Mouse (Mus musculus) frontal cortex, postnatal 14 days (tissue): ENCODE results near the gene Lpcat2b.

Source experiments
- DNase-seq, 2 experiments: peaks; one replicate each; pipeline ENCODE4 v3.0.0; 2022; ENCODE audit warnings: low spot score in 2 of 2

Lpcat2b gene

GRCm38 (mm10) chr5:107447977-107448376 lies 16.6 kb downstream of the Lpcat2b start:
- DNase-seq: no peak

GRCm38 (mm10) chr5:107448784-107449183 lies 17.4 kb downstream of the Lpcat2b start:
- no peak for DNase-seq

- DNase-seq: no peak
Observed at GRCm38 (mm10) chr5:107449620-107450019, 18.3 kb downstream of the Lpcat2b start.

GRCm38 (mm10) chr5:107450299-107450698 lies 18.9 kb downstream of the Lpcat2b start:
- no peak for DNase-seq

- DNase-seq: no peak
Observed at GRCm38 (mm10) chr5:107462147-107463076, 31.1 kb downstream of the Lpcat2b start.

GRCm38 (mm10) chr5:107466501-107466900 lies 35.2 kb downstream of the Lpcat2b start:
- no peak for DNase-seq

GRCm38 (mm10) chr5:107467098-107467497 lies 35.7 kb downstream of the Lpcat2b start:
- no peak for DNase-seq

GRCm38 (mm10) chr5:107470600-107471329 lies 39.4 kb downstream of the Lpcat2b start:
- no peak for DNase-seq

- no peak for DNase-seq
Observed at GRCm38 (mm10) chr5:107480194-107480593, 48.8 kb downstream of the Lpcat2b start.
